28 mouse cellular contexts compared by ENCODE assay signal in genomic region chr16:84346089-84346488, GRCm38 (mm10).
"Had no signal": no experiment of that assay in that cellular context is flagged by ENCODE, and none has a peak within 500 bp of the region (broad histone marks: within the 10 kb centered on the region; RNA-seq: fewer than 3 reads in every experiment).

No protein-coding gene starts in this region.

- H3K9me3 ChIP-seq: heart, embryonic 13.5 days; heart, embryonic 15.5 days; hindbrain, embryonic 13.5 days; intestine, embryonic 15.5 days; kidney, embryonic 15.5 days; limb, embryonic 10.5 days; limb, embryonic 12.5 days; liver, embryonic 15.5 days had no signal

- H3K4me1 ChIP-seq: heart, embryonic 13.5 days; heart, embryonic 15.5 days; hindbrain, embryonic 13.5 days; intestine, embryonic 15.5 days; kidney, embryonic 15.5 days; limb, embryonic 10.5 days; limb, embryonic 12.5 days; liver, embryonic 13.5 days; liver, embryonic 15.5 days had no signal

- H3K4me2 ChIP-seq: heart, embryonic 11.5 days; heart, embryonic 13.5 days; heart, embryonic 15.5 days; hindbrain, embryonic 13.5 days; intestine, embryonic 15.5 days; kidney, embryonic 15.5 days; limb, embryonic 12.5 days; liver, embryonic 11.5 days; liver, embryonic 13.5 days; liver, embryonic 15.5 days had no signal

- H3K9ac ChIP-seq: heart, embryonic 13.5 days; heart, embryonic 15.5 days; hindbrain, embryonic 13.5 days; intestine, embryonic 15.5 days; kidney, embryonic 15.5 days; limb, embryonic 12.5 days; liver, embryonic 13.5 days; liver, embryonic 15.5 days had no signal

- ATAC-seq: hindbrain, embryonic 16.5 days; inflammation-experienced regulatory T-cells, adult 6 months; intestine, embryonic 15.5 days had no signal

- DNase-seq: gastrocnemius, postnatal 14 days; gastrocnemius, postnatal 36 days; heart, adult 11 months; heart, adult 2 months; heart, postnatal 14 days; heart, postnatal 36 days; kidney, adult 11 months; kidney, adult 2 months; kidney, adult 9 months; kidney, postnatal 14 days; kidney, postnatal 36 days; layer of hippocampus, adult 9-11 months; layer of hippocampus, postnatal 36 days; liver; liver, embryonic 13.5 days had no signal

- H3K27me3 ChIP-seq: heart, embryonic 13.5 days; heart, embryonic 15.5 days; hindbrain, embryonic 13.5 days; intestine, embryonic 15.5 days; kidney, embryonic 15.5 days; limb, embryonic 12.5 days; liver, embryonic 13.5 days; liver, embryonic 15.5 days had no signal

- H3K4me3 ChIP-seq: heart, adult 2 months; heart, embryonic 13.5 days; heart, embryonic 15.5 days; hindbrain, embryonic 13.5 days; intestine, embryonic 15.5 days; kidney, embryonic 15.5 days; limb, embryonic 10.5 days; limb, embryonic 12.5 days; liver, embryonic 13.5 days; liver, embryonic 15.5 days had no signal

- H3K27ac ChIP-seq: heart, adult 2 months; heart, embryonic 13.5 days; heart, embryonic 15.5 days; hindbrain, embryonic 13.5 days; intestine, embryonic 15.5 days; kidney, embryonic 15.5 days; kidney, postnatal 0 days; limb, embryonic 10.5 days; limb, embryonic 12.5 days; liver, embryonic 13.5 days; liver, embryonic 15.5 days had no signal

- H3K36me3 ChIP-seq: heart, embryonic 13.5 days; heart, embryonic 15.5 days; hindbrain, embryonic 13.5 days; intestine, embryonic 15.5 days; kidney, embryonic 15.5 days; limb, embryonic 10.5 days; limb, embryonic 12.5 days; liver, embryonic 13.5 days; liver, embryonic 15.5 days had no signal
